In genomic region chr3:115714671-115715651, GRCm38 (mm10) we compare ENCODE assay signal across 8 mouse cellular contexts. TPM values are rescaled to one million over a fixed set of nuclear protein-coding genes. Genes with fewer than 3 reads are reported as not detected.
DNase-seq lines count a peak whose midpoint lies in the region; ATAC-seq lines count a peak whose summit lies in the region.

S1pr1 (minus strand) TSS chr3:115715072.

- H3K27ac ChIP-seq in brown adipose tissue, adult 24 weeks (replicated peaks; ENCODE audit: low read depth, low read length), result peak within 1 kb of the TSS; percentile 100
- H3K27ac ChIP-seq in forebrain, embryonic 11.5 days (ENCODE audit: low read depth, low read length), result peak within 1 kb of the TSS; percentile 62
- peak within 1 kb of the TSS; percentile 94 for H3K27ac ChIP-seq in heart, embryonic 15.5 days
- peak within 1 kb of the TSS; percentile 71 for H3K27ac ChIP-seq in liver, embryonic 15.5 days (replicated peaks)
- H3K27ac ChIP-seq in neural tube, embryonic 12.5 days, result 0 out of 2 replicates have a peak within 1 kb of the TSS, but pooled peaks have one; percentile 28

- H3K27me3 ChIP-seq in forebrain, embryonic 11.5 days (ENCODE audit: control insufficient read depth, insufficient read depth, low read length), result no peaks in the 10 kb centered on the region
- no peaks in the 10 kb centered on the region for H3K27me3 ChIP-seq in heart, embryonic 15.5 days
- H3K27me3 ChIP-seq in liver, embryonic 15.5 days, result no peaks in the 10 kb centered on the region
- peaks cover 7% of the 10 kb centered on the region for H3K27me3 ChIP-seq in neural tube, embryonic 12.5 days (replicated peaks)

- peak within 1 kb of the TSS; percentile 58 for H3K4me2 ChIP-seq in forebrain, embryonic 11.5 days (ENCODE audit: low read depth, low read length, severe bottlenecking)
- peak within 1 kb of the TSS; percentile 64 for H3K4me2 ChIP-seq in heart, embryonic 15.5 days
- peak within 1 kb of the TSS; percentile 90 for H3K4me2 ChIP-seq in liver, embryonic 15.5 days
- peak within 1 kb of the TSS; percentile 80 for H3K4me2 ChIP-seq in neural tube, embryonic 12.5 days (replicated peaks)

- no peaks in the 10 kb centered on the region for H3K9me3 ChIP-seq in forebrain, embryonic 11.5 days (ENCODE audit: control insufficient read depth, low read length)
- H3K9me3 ChIP-seq in heart, embryonic 15.5 days (replicated peaks), result no peaks in the 10 kb centered on the region
- no peaks in the 10 kb centered on the region for H3K9me3 ChIP-seq in liver, embryonic 15.5 days (replicated peaks)
- H3K9me3 ChIP-seq in neural tube, embryonic 12.5 days, result no peaks in the 10 kb centered on the region

- H3K4me3 ChIP-seq in brown adipose tissue, adult 24 weeks (ENCODE audit: insufficient read depth, low read depth, low read length), result peak within 1 kb of the TSS; percentile 95
- H3K4me3 ChIP-seq in forebrain, embryonic 11.5 days (ENCODE audit: low read depth, low read length), result peak within 1 kb of the TSS; percentile 37
- peak within 1 kb of the TSS; percentile 79 for H3K4me3 ChIP-seq in heart, embryonic 15.5 days
- H3K4me3 ChIP-seq in liver, embryonic 15.5 days (replicated peaks), result peak within 1 kb of the TSS; percentile 64
- H3K4me3 ChIP-seq in neural tube, embryonic 12.5 days, result peak within 1 kb of the TSS; percentile 48

- under 1% methylated on average over 51 of the region's 51 CpGs for WGBS in forebrain, embryonic 11.5 days
- WGBS in heart, embryonic 15.5 days, result under 1% methylated on average over 51 of the region's 51 CpGs
- under 1% methylated on average over 51 of the region's 51 CpGs for WGBS in liver, embryonic 15.5 days (ENCODE audit: insufficient replicate concordance)
- WGBS in neural tube, embryonic 12.5 days, result under 1% methylated on average over 51 of the region's 51 CpGs

- DNase-seq in CD8-positive naive resting alpha-beta T cell, adult 2 months (ENCODE audit: low read depth in 2 of 2, low spot score in 2 of 2), result peak; percentile 79 to 82
- peak; percentile 94 for DNase-seq in forebrain, embryonic 11.5 days (ENCODE audit: low spot score)
- DNase-seq in kidney, postnatal 14 days, result peak; percentile 81
- DNase-seq in testis, postnatal 10 days (ENCODE audit: low spot score), result peak; percentile 69

- H3K4me1 ChIP-seq in brown adipose tissue, adult 24 weeks (ENCODE audit: control insufficient read depth, insufficient read depth, insufficient read length, low read length), result no peaks in the 10 kb centered on the region
- peaks cover 4% of the 10 kb centered on the region for H3K4me1 ChIP-seq in forebrain, embryonic 11.5 days (replicated peaks; ENCODE audit: control insufficient read depth, insufficient read depth, low read length)
- peaks cover 34% of the 10 kb centered on the region for H3K4me1 ChIP-seq in heart, embryonic 15.5 days (replicated peaks)
- peaks cover 41% of the 10 kb centered on the region for H3K4me1 ChIP-seq in liver, embryonic 15.5 days (replicated peaks)
- H3K4me1 ChIP-seq in neural tube, embryonic 12.5 days, result peaks cover 15% of the 10 kb centered on the region

- peak; percentile 94 for ATAC-seq in forebrain, embryonic 11.5 days (replicated peaks; ENCODE audit: low FRiP score)
- ATAC-seq in heart, embryonic 15.5 days (replicated peaks; ENCODE audit: insufficient number of reproducible peaks, insufficient read depth, low FRiP score, low read depth), result peak; percentile 91
- ATAC-seq in liver, embryonic 15.5 days (ENCODE audit: insufficient read depth), result peak; percentile 73
- peak; percentile 93 for ATAC-seq in neural tube, embryonic 12.5 days (ENCODE audit: low FRiP score, low read depth)

- peaks cover 9% of the 10 kb centered on the region for H3K36me3 ChIP-seq in forebrain, embryonic 11.5 days (ENCODE audit: control insufficient read depth, insufficient read depth, low read length)
- peaks cover 14% of the 10 kb centered on the region; the same call in 1 of the 2 replicates for H3K36me3 ChIP-seq in heart, embryonic 15.5 days
- H3K36me3 ChIP-seq in liver, embryonic 15.5 days (replicated peaks), result peaks cover 10% of the 10 kb centered on the region
- H3K36me3 ChIP-seq in neural tube, embryonic 12.5 days, result peaks cover 4% of the 10 kb centered on the region

- H3K9ac ChIP-seq in forebrain, embryonic 11.5 days (ENCODE audit: low read length), result peak within 1 kb of the TSS; percentile 72
- peak within 1 kb of the TSS; percentile 73 for H3K9ac ChIP-seq in heart, embryonic 15.5 days
- H3K9ac ChIP-seq in liver, embryonic 15.5 days, result peak within 1 kb of the TSS; percentile 57
- H3K9ac ChIP-seq in neural tube, embryonic 12.5 days, result peak within 1 kb of the TSS; percentile 61

RNA-seq across cellular contexts. Expression of gene S1pr1, which starts in this region (rescaled TPM):
- 23.1 and 29.4 TPM in 2 replicates for polyA plus RNA-seq in brown adipose tissue, adult 24 weeks (2012; ENCODE audit: insufficient read depth, insufficient read length, missing spikeins)
- polyA plus RNA-seq in forebrain, embryonic 11.5 days (2014; fragmentation: Nextera tagmentation; extraction: Ambion mirVana), result 35.3 and 35.9 TPM in 2 replicates
- polyA plus RNA-seq in heart, embryonic 15.5 days (2015; fragmentation: Nextera tagmentation; extraction: Ambion mirVana), result 75.5 and 85.4 TPM in 2 replicates
- polyA plus RNA-seq in liver, embryonic 15.5 days (2015; fragmentation: Nextera tagmentation; extraction: Ambion mirVana), result 8.8 and 9.2 TPM in 2 replicates
- 18.8 and 18.9 TPM in 2 replicates for polyA plus RNA-seq in neural tube, embryonic 12.5 days (2016; fragmentation: Nextera tagmentation; extraction: Ambion mirVana)

Comparison
In these comparisons a context has a peak if more than half of its experiments do, and no peak if none do; other contexts are left out.
1. Peak in every context shown above with its lines: DNase-seq, ATAC-seq, H3K4me3 ChIP-seq and H3K27ac ChIP-seq.
2. H3K27ac ChIP-seq: peak in every context shown above with its lines; median percentile 100 in brown adipose tissue, adult 24 weeks; 94 in heart, embryonic 15.5 days; 71 in liver, embryonic 15.5 days; 62 in forebrain, embryonic 11.5 days; 28 in neural tube, embryonic 12.5 days.
3. H3K4me3 ChIP-seq: peak in every context shown above with its lines; median percentile 95 in brown adipose tissue, adult 24 weeks; 79 in heart, embryonic 15.5 days; 64 in liver, embryonic 15.5 days; 48 in neural tube, embryonic 12.5 days; 37 in forebrain, embryonic 11.5 days.